Mouse (Mus musculus) MEL (cell line): ENCODE results near the gene Nub1. TPM values are rescaled to one million over a fixed set of nuclear protein-coding genes. Genes with fewer than 3 reads are reported as not detected.

Experiments used
- DNase-seq: peaks from one replicate; pipeline ENCODE4 v3.0.0; 2011; ENCODE audit warnings: low read depth, low spot score
- H3K27ac ChIP-seq: 2 replicates; pipeline ENCODE4 v1.5.1; 2012; ENCODE audit warnings: low read depth, mild to moderate bottlenecking, control low read depth, low read length, moderate library complexity; ENCODE audit not compliant: control insufficient read depth
- H3K27me3 ChIP-seq, 2 experiments: fragments of 150-350 bp in 1 of 2; sonication (generic) in 1 of 2; 2 replicates each; pipeline ENCODE4 v1.6.1; 2012; ENCODE audit warnings: low read length in 2 of 2, mild to moderate bottlenecking in 2 of 2, improper control_type of control experiment in 1 of 2, moderate library complexity in 1 of 2; ENCODE audit not compliant: insufficient read depth in 2 of 2, control insufficient read depth in 1 of 2
- H3K36me3 ChIP-seq, 2 experiments: 2 replicates each; pipeline ENCODE4 v1.6.1; 2012 to 2014; ENCODE audit warnings: low read length in 2 of 2, improper control_type of control experiment in 1 of 2, inconsistent platforms in 1 of 2, mild to moderate bottlenecking in 1 of 2; ENCODE audit not compliant: insufficient read depth in 2 of 2, control insufficient read depth in 1 of 2
- H3K4me1 ChIP-seq, 2 experiments: fragments of 150-350 bp in 1 of 2; sonication (generic) in 1 of 2; 2 replicates each; pipeline ENCODE4 v1.6.1; 2012; ENCODE audit warnings: low read length in 2 of 2, improper control_type of control experiment in 1 of 2, mild to moderate bottlenecking in 1 of 2; ENCODE audit not compliant: insufficient read depth in 2 of 2, control insufficient read depth in 1 of 2
- H3K4me3 ChIP-seq, 2 experiments: fragments of 150-350 bp in 1 of 2; sonication (generic) in 1 of 2; 2 replicates each; pipeline ENCODE4 v1.5.1; 2012; ENCODE audit warnings: low read depth in 2 of 2, low read length in 2 of 2, mild to moderate bottlenecking in 2 of 2, moderate library complexity in 2 of 2, control low read depth in 1 of 2, improper control_type of control experiment in 1 of 2; ENCODE audit not compliant: control insufficient read depth in 1 of 2, insufficient read depth in 1 of 2
- H3K79me2 ChIP-seq: 2 replicates; pipeline ENCODE4 v1.6.1; 2012; ENCODE audit warnings: mild to moderate bottlenecking, low read length, moderate library complexity; ENCODE audit not compliant: control insufficient read depth, poor library complexity, insufficient read depth
- H3K9ac ChIP-seq: 2 replicates; pipeline ENCODE4 v1.6.1; 2012; ENCODE audit warnings: low read depth, mild to moderate bottlenecking, control low read depth, low read length, moderate library complexity; ENCODE audit not compliant: control insufficient read depth, poor library complexity, severe bottlenecking
- H3K9me3 ChIP-seq: fragments of 150-350 bp; sonication (generic); replicated peaks from 2 replicates; pipeline ENCODE4 v1.6.1; 2012; ENCODE audit warnings: mild to moderate bottlenecking, low read length, improper control_type of control experiment, moderate library complexity; ENCODE audit not compliant: insufficient read depth
- BHLHE40 ChIP-seq: IDR thresholded peaks from 2 replicates; pipeline ENCODE4 v1.6.1; 2012; ENCODE audit warnings: low read depth, mild to moderate bottlenecking, inconsistent platforms, low read length, improper control_type of control experiment, borderline replicate concordance
- CHD1 ChIP-seq: IDR thresholded peaks from 2 replicates; pipeline ENCODE4 v1.6.1; 2012; ENCODE audit warnings: low read depth, mild to moderate bottlenecking, inconsistent platforms, low read length, improper control_type of control experiment
- CHD2 ChIP-seq: IDR thresholded peaks from 2 replicates; pipeline ENCODE4 v1.6.1; 2011; ENCODE audit warnings: low read length, improper control_type of control experiment
- CTCF ChIP-seq, 3 experiments: IDR thresholded peaks in 2 of 3; conservative IDR thresholded peaks in 1 of 3; 2 replicates each; pipeline ENCODE4 v1.5.1; 2011 to 2012; ENCODE audit warnings: low read length in 3 of 3, low read depth in 2 of 3, mild to moderate bottlenecking in 2 of 3, improper control_type of control experiment in 1 of 3, inconsistent platforms in 1 of 3, mixed read lengths in 1 of 3, moderate library complexity in 1 of 3; ENCODE audit not compliant: control insufficient read depth in 1 of 3, insufficient read depth in 1 of 3, poor library complexity in 1 of 3, severe bottlenecking in 1 of 3
- E2F4 ChIP-seq: IDR thresholded peaks from 2 replicates; pipeline ENCODE4 v1.6.1; 2011; ENCODE audit warnings: low read depth, low read length, improper control_type of control experiment, borderline replicate concordance
- ELF1 ChIP-seq: IDR thresholded peaks from 2 replicates; pipeline ENCODE4 v1.6.1; 2014; ENCODE audit warnings: low read depth, mild to moderate bottlenecking, inconsistent platforms, low read length, improper control_type of control experiment, moderate library complexity
- EP300 ChIP-seq, 2 experiments: IDR thresholded peaks; 2 replicates each; pipeline ENCODE4 v1.6.1; 2011; ENCODE audit warnings: improper control_type of control experiment in 2 of 2, low read length in 2 of 2, low read depth in 1 of 2, mild to moderate bottlenecking in 1 of 2
- ETS1 ChIP-seq: IDR thresholded peaks from 2 replicates; pipeline ENCODE4 v1.6.1; 2012; ENCODE audit warnings: low read depth, mild to moderate bottlenecking, inconsistent platforms, low read length, improper control_type of control experiment, moderate library complexity
- GABPA ChIP-seq: IDR thresholded peaks from 2 replicates; pipeline ENCODE4 v1.6.1; 2012; ENCODE audit warnings: low read depth, mild to moderate bottlenecking, inconsistent platforms, low read length, improper control_type of control experiment, moderate library complexity
- GATA1 ChIP-seq: IDR thresholded peaks from 2 replicates; pipeline ENCODE4 v1.6.1; 2011; ENCODE audit warnings: low read depth, low read length, improper control_type of control experiment
- HCFC1 ChIP-seq: IDR thresholded peaks from 2 replicates; pipeline ENCODE4 v1.6.1; 2012; ENCODE audit warnings: low read depth, mild to moderate bottlenecking, inconsistent platforms, low read length, improper control_type of control experiment, moderate library complexity
- JUND ChIP-seq: IDR thresholded peaks from 2 replicates; pipeline ENCODE4 v1.6.1; 2011; ENCODE audit warnings: low read depth, mild to moderate bottlenecking, improper control_type of control experiment, low read length
- MAFK ChIP-seq: IDR thresholded peaks from 2 replicates; pipeline ENCODE4 v1.6.1; 2011; ENCODE audit warnings: low read depth, mild to moderate bottlenecking, low read length, improper control_type of control experiment, borderline replicate concordance
- MAX ChIP-seq: IDR thresholded peaks from 2 replicates; pipeline ENCODE4 v1.6.1; 2011; ENCODE audit warnings: low read length, improper control_type of control experiment
- MAZ ChIP-seq: IDR thresholded peaks from 2 replicates; pipeline ENCODE4 v1.6.1; 2012; ENCODE audit warnings: low read depth, mild to moderate bottlenecking, inconsistent platforms, low read length, improper control_type of control experiment
- MEF2A ChIP-seq: IDR thresholded peaks from 2 replicates; pipeline ENCODE4 v1.6.1; 2014; ENCODE audit warnings: low read depth, mild to moderate bottlenecking, inconsistent platforms, low read length, improper control_type of control experiment; ENCODE audit not compliant: poor library complexity, insufficient replicate concordance, severe bottlenecking; ENCODE audit errors: extremely low read depth
- MXI1 ChIP-seq: IDR thresholded peaks from 2 replicates; pipeline ENCODE4 v1.6.1; 2011; ENCODE audit warnings: mild to moderate bottlenecking, low read depth, low read length, improper control_type of control experiment
- MYB ChIP-seq: IDR thresholded peaks from 2 replicates; pipeline ENCODE4 v1.6.1; 2011; ENCODE audit warnings: mild to moderate bottlenecking, low read depth, low read length, improper control_type of control experiment
- MYC ChIP-seq: IDR thresholded peaks from 2 replicates; pipeline ENCODE4 v1.6.1; 2011; ENCODE audit warnings: low read depth, mild to moderate bottlenecking, low read length, improper control_type of control experiment, moderate library complexity
- NELFE ChIP-seq: IDR thresholded peaks from 2 replicates; pipeline ENCODE4 v1.6.1; 2011; ENCODE audit warnings: low read depth, low read length, improper control_type of control experiment
- POLR2A ChIP-seq, 2 experiments: IDR thresholded peaks; 2 replicates each; pipeline ENCODE4 v1.6.1; 2011 to 2012; ENCODE audit warnings: low read length in 2 of 2, mild to moderate bottlenecking in 2 of 2, control low read depth in 1 of 2, improper control_type of control experiment in 1 of 2, low read depth in 1 of 2, moderate library complexity in 1 of 2; ENCODE audit not compliant: control insufficient read depth in 1 of 2, insufficient read depth in 1 of 2, poor library complexity in 1 of 2
- POLR2AphosphoS2 ChIP-seq: IDR thresholded peaks from 2 replicates; pipeline ENCODE4 v1.6.1; 2011; ENCODE audit warnings: low read length, improper control_type of control experiment
- POLR2AphosphoS5 ChIP-seq: IDR thresholded peaks from 2 replicates; pipeline ENCODE4 v1.6.1; 2012; ENCODE audit warnings: low read depth, borderline replicate concordance, mild to moderate bottlenecking, inconsistent platforms, low read length, moderate library complexity, mixed read lengths
- RAD21 ChIP-seq: IDR thresholded peaks from 2 replicates; pipeline ENCODE4 v1.6.1; 2011; ENCODE audit warnings: mild to moderate bottlenecking, low read depth, low read length, improper control_type of control experiment
- SIN3A ChIP-seq: IDR thresholded peaks from 2 replicates; pipeline ENCODE4 v1.6.1; 2012; ENCODE audit warnings: low read length, improper control_type of control experiment, inconsistent platforms
- SMC3 ChIP-seq: IDR thresholded peaks from 2 replicates; pipeline ENCODE4 v1.6.1; 2011; ENCODE audit warnings: low read depth, low read length, improper control_type of control experiment
- TAL1 ChIP-seq: IDR thresholded peaks from 2 replicates; pipeline ENCODE4 v1.6.1; 2012; ENCODE audit warnings: mild to moderate bottlenecking, inconsistent platforms, low read length, moderate library complexity, mixed read lengths
- TBP ChIP-seq: IDR thresholded peaks from 2 replicates; pipeline ENCODE4 v1.8.0; 2011; ENCODE audit warnings: low read depth, low read length, improper control_type of control experiment
- TCF12 ChIP-seq: IDR thresholded peaks from 2 replicates; pipeline ENCODE4 v1.6.1; 2014; ENCODE audit warnings: low read depth, mild to moderate bottlenecking, inconsistent platforms, low read length, improper control_type of control experiment, moderate library complexity
- UBTF ChIP-seq: IDR thresholded peaks from 2 replicates; pipeline ENCODE4 v1.6.1; 2012; ENCODE audit warnings: low read depth, mild to moderate bottlenecking, inconsistent platforms, low read length, improper control_type of control experiment, moderate library complexity, borderline replicate concordance; ENCODE audit not compliant: insufficient read depth
- USF1 ChIP-seq: IDR thresholded peaks from 2 replicates; pipeline ENCODE4 v1.6.1; 2014; ENCODE audit warnings: low read depth, mild to moderate bottlenecking, inconsistent platforms, low read length, improper control_type of control experiment, moderate library complexity
- USF2 ChIP-seq, 2 experiments: IDR thresholded peaks; 2 replicates each; pipeline ENCODE4 v1.6.1; 2011 to 2012; ENCODE audit warnings: improper control_type of control experiment in 2 of 2, low read length in 2 of 2, borderline replicate concordance in 1 of 2, inconsistent platforms in 1 of 2, low read depth in 1 of 2, mild to moderate bottlenecking in 1 of 2; ENCODE audit not compliant: insufficient read depth in 1 of 2
- ZC3H11A ChIP-seq: IDR thresholded peaks from 2 replicates; pipeline ENCODE4 v1.6.1; 2012; ENCODE audit warnings: low read depth, mild to moderate bottlenecking, inconsistent platforms, low read length, improper control_type of control experiment
- ZKSCAN1 ChIP-seq: IDR thresholded peaks from 2 replicates; pipeline ENCODE4 v1.6.1; 2012; ENCODE audit warnings: low read depth, mild to moderate bottlenecking, inconsistent platforms, low read length, improper control_type of control experiment, moderate library complexity
- ZNF384 ChIP-seq: IDR thresholded peaks from 2 replicates; pipeline ENCODE4 v1.6.1; 2012; ENCODE audit warnings: low read depth, mild to moderate bottlenecking, inconsistent platforms, low read length, improper control_type of control experiment
- polyA plus RNA-seq, 2 experiments: library from polyadenylated mRNA; stranded (reverse) in 1 of 2; unstranded in 1 of 2; fragments of >175 nt in 1 of 2; fragments of >200 nt in 1 of 2; gene quantifications; 2 replicates each; pipeline versions ENCODE4 v1.2.1 to v1.2.4; 2012; ENCODE audit warnings: low replicate concordance in 2 of 2, low read depth in 1 of 2; ENCODE audit not compliant: insufficient read length in 2 of 2, insufficient read depth in 1 of 2, missing spikeins in 1 of 2
- total RNA-seq: library from RNA; depleted of rRNA; stranded (reverse); fragments of 300-350 nt; gene quantifications from 2 replicates; pipeline ENCODE4 v1.2.3, GENCODE M21; 2012; rRNA removed

The Nub1 gene
- total RNA-seq (38.3 and 45.0 TPM in 2 replicates), polyA plus RNA-seq (10 to 100 TPM in 1 of 2 experiments, not detected in 1; 59.6 TPM)

DNA sequence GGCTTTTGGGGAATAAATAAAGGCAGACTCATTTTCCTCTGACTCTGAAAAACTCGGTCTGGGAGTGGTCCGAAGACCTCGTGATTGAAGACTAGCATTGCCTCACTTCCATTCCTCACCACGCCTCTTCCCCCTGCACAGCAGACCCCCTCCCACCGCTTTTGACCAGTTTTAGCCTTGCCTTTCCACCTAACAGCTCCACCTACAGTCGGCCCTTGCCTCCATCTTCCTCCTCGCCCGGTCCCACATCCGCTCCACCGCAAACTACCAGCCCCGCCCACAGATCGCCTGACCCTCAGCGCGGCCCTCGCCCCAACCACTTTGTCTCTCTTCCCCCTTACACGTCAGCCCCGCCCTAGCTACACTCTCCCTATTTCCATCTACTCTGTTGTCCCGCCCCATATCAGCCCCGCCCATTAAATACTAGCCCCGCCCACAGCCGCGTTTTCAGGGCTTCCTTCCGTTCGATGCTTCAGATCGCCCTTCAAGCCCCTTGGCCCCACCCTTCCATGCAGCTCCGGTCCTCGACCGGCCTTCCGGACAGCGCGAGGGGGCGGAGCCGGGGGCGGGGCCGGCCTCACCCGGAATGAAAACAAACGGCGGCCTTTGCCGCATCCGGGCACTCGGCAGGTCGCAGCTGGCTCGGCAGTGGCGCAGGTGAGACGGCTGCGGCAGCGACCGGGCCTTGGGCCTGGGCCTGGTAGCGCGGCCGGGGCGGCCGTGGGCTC is at the start of gene Nub1:
Gene Nub1, plus strand, starts transcription at position 167 of the 728 bp plus-strand sequence.
- H3K27ac ChIP-seq = peak within 1 kb of the TSS; percentile 92
- H3K36me3 ChIP-seq = peaks cover 0 to 14% of the 10 kb centered on the region in 2 experiments; a peak in 2 of 4 replicates
- no peaks in the 10 kb centered on the region for H3K9me3 ChIP-seq
- H3K4me1 ChIP-seq = peaks cover 9 to 10% of the 10 kb centered on the region in 2 experiments
- DNase-seq = peak; percentile 100
- peak within 1 kb of the TSS; percentile 90 to 99 for H3K4me3 ChIP-seq
- H3K27me3 ChIP-seq = no peaks in the 10 kb centered on the region
- H3K79me2 ChIP-seq = peaks cover 6% of the 10 kb centered on the region
- H3K9ac ChIP-seq = peak within 1 kb of the TSS; percentile 88
- peak; percentile 80; the same call in 1 of the 2 replicates for TF ChIP-seq POLR2AphosphoS5
- no peak for TF ChIP-seq E2F4
- TF ChIP-seq HCFC1 = peak; percentile 90
- TF ChIP-seq USF2 (IDR thresholded peaks at IDR 0.05; ENCODE audit: borderline replicate concordance in 1 of 2, insufficient read depth in 1 of 2, low read depth in 1 of 2, low read length in 2 of 2) = no peak
- peak; percentile 53 for TF ChIP-seq MXI1
- peak in 1 of 2 experiments; percentile 3; a peak in 1 of 4 replicates for TF ChIP-seq EP300 (IDR thresholded peaks at IDR 0.05; ENCODE audit: low read depth in 1 of 2, low read length in 2 of 2)
- TF ChIP-seq ZNF384 = no peak; the same call in 1 of the 2 replicates
- no peak for TF ChIP-seq BHLHE40
- TF ChIP-seq RAD21 = no peak
- peak; percentile 84 for TF ChIP-seq POLR2AphosphoS2
- no peak for TF ChIP-seq SMC3
- peak; percentile 79 for TF ChIP-seq NELFE
- TF ChIP-seq CTCF (IDR thresholded peaks at IDR 0.05 in 2 of 3, conservative IDR thresholded peaks at IDR 0.05 in 1 of 3; ENCODE audit: control insufficient read depth in 1 of 3, insufficient read depth in 1 of 3, low read depth in 2 of 3, low read length in 3 of 3, poor library complexity in 1 of 3, severe bottlenecking in 1 of 3) = peak in 2 of 3 experiments; percentile 41 to 43; a peak in 4 of 6 replicates
- TF ChIP-seq TBP = peak; percentile 91
- TF ChIP-seq ETS1 = peak; percentile 87
- TF ChIP-seq MAX = peak; percentile 67; the same call in 1 of the 2 replicates
- no peak for TF ChIP-seq GATA1
- peak; percentile 89 for TF ChIP-seq ELF1
- peak; percentile 84 for TF ChIP-seq SIN3A
- peak; percentile 73 for TF ChIP-seq MAZ
- no peak for TF ChIP-seq UBTF
- TF ChIP-seq MAFK = no peak
- no peak for TF ChIP-seq MEF2A
- TF ChIP-seq CHD2 = peak; percentile 31; the same call in 1 of the 2 replicates
- TF ChIP-seq ZKSCAN1 = no peak
- no peak for TF ChIP-seq GABPA
- TF ChIP-seq TCF12 = peak; percentile 18; the same call in 1 of the 2 replicates
- no peak for TF ChIP-seq TAL1
- peak; percentile 94 for TF ChIP-seq MYC
- TF ChIP-seq USF1 = peak; percentile 70
- TF ChIP-seq ZC3H11A = no peak
- TF ChIP-seq JUND = no peak
- TF ChIP-seq CHD1 = no peak; the same call in 1 of the 2 replicates
- no peak for TF ChIP-seq MYB
- TF ChIP-seq POLR2A (IDR thresholded peaks at IDR 0.05; ENCODE audit: control insufficient read depth in 1 of 2, insufficient read depth in 1 of 2, low read depth in 1 of 2, low read length in 2 of 2, poor library complexity in 1 of 2) = peak; percentile 42 to 91; a peak in 3 of 4 replicates
